Comparison of ENCODE assay signal across 15 mouse cellular contexts in genomic region chr10:116447176-116447575, GRCm38 (mm10). TPM values are rescaled to one million over a fixed set of nuclear protein-coding genes. Genes with fewer than 3 reads are reported as not detected.
"Had no signal": no experiment of that assay in that cellular context is flagged by ENCODE, and none has a peak within 500 bp of the region (broad histone marks: within the 10 kb centered on the region; RNA-seq: fewer than 3 reads in every experiment).

No protein-coding gene starts in this region.

- ATAC-seq: liver, embryonic 12.5 days had no signal

- H3K4me2 ChIP-seq: liver, embryonic 12.5 days; lung, embryonic 15.5 days; neural tube, embryonic 15.5 days had no signal

- H3K4me3 ChIP-seq: left cerebral cortex, adult 2 months; liver, embryonic 12.5 days; lung, embryonic 15.5 days; midbrain, embryonic 10.5 days; myocyte; neural tube, embryonic 15.5 days had no signal

- H3K27me3 ChIP-seq: liver, embryonic 12.5 days; lung, embryonic 15.5 days; neural tube, embryonic 15.5 days had no signal

- H3K9me3 ChIP-seq: liver, embryonic 12.5 days; lung, embryonic 15.5 days; midbrain, embryonic 10.5 days; neural tube, embryonic 15.5 days had no signal

- H3K9ac ChIP-seq: liver, embryonic 12.5 days; lung, embryonic 15.5 days; neural tube, embryonic 15.5 days had no signal

- H3K27ac ChIP-seq: left cerebral cortex, adult 2 months; liver, embryonic 12.5 days; lung, embryonic 15.5 days; midbrain, embryonic 10.5 days; neural tube, embryonic 15.5 days had no signal

- H3K4me1 ChIP-seq: liver, embryonic 12.5 days; lung, embryonic 15.5 days; midbrain, embryonic 10.5 days; neural tube, embryonic 15.5 days had no signal

- H3K36me3 ChIP-seq: liver, embryonic 12.5 days; lung, embryonic 15.5 days had no signal

- DNase-seq: kidney, adult 2 months; kidney, postnatal 25 days; lung, postnatal 36 days; midbrain, embryonic 14.5 days; right cerebral cortex, postnatal 4 days; spleen, adult 18-20 months; thymus, adult 18-20 months; thymus, postnatal 14 days had no signal

RNA-seq across cellular contexts. Expression of gene Kcnmb4, which starts 26.5 kb away (rescaled TPM):
- total RNA-seq: megakaryocyte, adult 5-6 weeks had no signal
